Mouse (Mus musculus): Measurements from ENCODE around the gene Ctc1. TPM values are rescaled to one million over a fixed set of nuclear protein-coding genes. Genes with fewer than 3 reads are reported as not detected.

Gene Ctc1
- total RNA-seq, 2 experiments from 2014 or later, result 40.3 to 43.1 TPM

- Histone ChIP-seq H3K27ac (no peak overlapping the region), H3K4me3 (no peak overlapping the region)
- no peak for DNase-seq (ENCODE audit: low spot score in 2 of 2)
- no peak for TF ChIP-seq CTCF (conservative IDR thresholded peaks at IDR 0.05)
Observed at GRCm38 (mm10) chr11:69077316-69077715, 61.6 kb downstream of the Ctc1 start.

GRCm38 (mm10) chr11:69078041-69078440 lies 62.3 kb downstream of the Ctc1 start:
- DNase-seq (ENCODE audit: low spot score in 2 of 2), result no peak

DNA sequence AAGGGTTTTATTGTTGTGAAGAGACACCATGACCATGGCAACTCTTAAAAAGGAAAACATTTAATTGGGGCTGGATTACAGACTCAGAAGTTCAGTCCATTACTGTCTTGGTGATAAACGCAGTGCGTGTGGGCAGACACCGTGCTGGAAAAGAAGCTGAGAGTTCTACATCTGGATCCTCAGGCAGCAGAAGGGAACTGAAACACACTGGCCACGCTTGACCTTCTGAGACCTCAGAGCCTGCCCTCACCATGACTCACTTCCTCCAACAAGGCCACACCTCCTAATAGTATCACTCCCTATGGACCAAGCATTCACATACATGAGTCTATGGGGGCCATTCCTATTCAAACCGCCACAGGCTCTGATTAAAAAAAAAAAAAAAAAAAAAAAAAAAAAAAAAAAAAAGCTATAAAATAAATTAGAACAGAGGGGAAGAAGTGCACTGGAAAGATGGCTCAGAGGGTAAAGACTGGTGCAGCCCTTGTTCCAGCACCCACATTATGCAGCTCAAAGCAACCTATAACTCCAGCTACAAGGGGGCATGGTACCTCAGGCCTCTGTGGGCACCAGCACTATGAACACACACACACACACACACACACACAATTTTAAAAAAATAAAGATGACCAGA lies 63.2 kb downstream of the Ctc1 start:
- Histone ChIP-seq H3K27ac (no peak overlapping the region), H3K4me3 (no peak overlapping the region)
- no peak for TF ChIP-seq CTCF (conservative IDR thresholded peaks at IDR 0.05)
- no peak for DNase-seq (ENCODE audit: low spot score in 2 of 2)

More at GRCm38 (mm10) chr11:69078041-69078440, 62.3 kb downstream of the Ctc1 start:
- no peak for TF ChIP-seq CTCF (conservative IDR thresholded peaks at IDR 0.05)
- Histone ChIP-seq H3K4me3 (no peak overlapping the region), H3K27ac (no peak overlapping the region)

DNA sequence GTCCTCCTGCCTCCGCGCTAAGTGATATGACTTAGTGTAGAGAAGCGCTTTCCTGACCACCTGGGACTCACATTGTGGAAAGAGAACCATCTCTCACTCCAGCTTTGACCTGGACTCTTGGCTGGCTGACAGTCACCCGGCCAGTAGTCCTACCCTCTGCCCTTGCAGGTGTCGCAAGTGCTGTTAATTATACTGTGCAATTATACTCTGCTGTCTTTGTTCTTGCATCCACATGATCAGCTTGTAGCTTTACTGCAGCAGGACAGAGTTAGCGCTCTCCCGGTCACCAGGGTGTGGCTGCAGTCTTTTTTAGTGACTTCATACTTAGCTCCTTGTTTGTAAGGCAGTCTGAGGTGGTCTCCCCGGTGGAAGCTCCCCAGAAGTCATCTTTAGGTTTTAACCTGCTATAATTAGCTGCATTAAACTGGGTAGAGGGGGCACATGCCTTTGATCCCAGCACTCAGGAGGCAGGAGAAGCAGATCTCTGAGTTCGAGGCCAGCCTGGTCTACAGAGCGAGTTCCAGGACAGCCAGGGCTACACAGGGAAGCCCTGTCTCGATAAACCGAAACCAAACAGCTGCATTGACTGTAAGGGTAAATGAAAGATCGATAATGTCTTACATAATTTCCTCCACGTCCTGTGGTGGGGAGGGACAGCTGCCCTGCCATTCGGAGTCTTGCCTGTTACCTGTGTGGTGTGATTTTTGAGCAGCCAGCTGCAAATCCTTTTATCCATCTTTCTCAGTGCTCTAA lies 64.6 kb downstream of the Ctc1 start:
- Histone ChIP-seq H3K4me3 (no peak overlapping the region), H3K27ac (no peak overlapping the region)
- no peak for DNase-seq (ENCODE audit: low spot score in 2 of 2)
- no peak for TF ChIP-seq CTCF (conservative IDR thresholded peaks at IDR 0.05)

DNA sequence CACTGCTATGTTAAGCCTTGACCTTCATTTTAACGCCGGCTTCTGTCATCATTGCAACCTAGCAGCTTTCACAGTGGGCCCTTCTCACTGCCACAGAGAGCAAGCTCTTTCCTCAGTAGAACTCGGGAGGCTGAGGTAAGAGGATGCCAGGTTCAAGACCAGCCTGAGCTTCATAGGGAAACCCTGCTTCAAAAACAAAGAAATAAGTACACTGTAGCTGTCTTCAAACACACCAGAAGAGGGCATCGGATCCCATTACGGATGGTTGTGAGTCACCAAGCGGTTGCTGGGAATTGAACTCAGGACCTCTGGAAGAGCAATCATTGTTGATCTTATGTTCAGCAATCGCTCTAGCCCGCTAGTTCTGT lies 65.1 kb downstream of the Ctc1 start:
- Histone ChIP-seq H3K4me3 (no peak overlapping the region), H3K27ac (no peak overlapping the region)
- no peak for TF ChIP-seq CTCF (conservative IDR thresholded peaks at IDR 0.05)
- DNase-seq (ENCODE audit: low spot score in 2 of 2), result no peak

GRCm38 (mm10) chr11:69081613-69082012 lies 65.9 kb downstream of the Ctc1 start:
- H3K4me3 ChIP-seq, result no peak overlapping the region
- no peak overlapping the region for H3K27ac ChIP-seq
- DNase-seq (ENCODE audit: low spot score in 2 of 2), result no peak
- TF ChIP-seq CTCF (conservative IDR thresholded peaks at IDR 0.05), result no peak

- DNase-seq (ENCODE audit: low spot score in 2 of 2), result no peak
- TF ChIP-seq CTCF (conservative IDR thresholded peaks at IDR 0.05), result no peak
- H3K4me3 ChIP-seq, result no peak overlapping the region
- H3K27ac ChIP-seq, result no peak overlapping the region
Observed at GRCm38 (mm10) chr11:69085608-69086007, 69.9 kb downstream of the Ctc1 start.

Small RNA genes lying within 50 kb of the gene (microRNA-seq; reads per million reads assigned to microRNA genes)
- 0.32 to 0.92 reads per million in 2 experiments for gene Mir3062

Other genes with a start within 250 kb of the Ctc1 start
- 10 to 100 TPM; 81.1 to 96.3 TPM for gene Ndel1, start 144.1 kb upstream of the Ctc1 start, total RNA-seq (2021)
- not detected for gene Rnf222, start 127.4 kb upstream of the Ctc1 start, total RNA-seq (2021)
- gene Rpl26, start 114.3 kb upstream of the Ctc1 start, total RNA-seq (2021), result 100 to 1,000 TPM; 766 to 781 TPM
- not detected for gene Odf4, start 88.8 kb upstream of the Ctc1 start, total RNA-seq (2021)
- gene Arhgef15, start 58.4 kb upstream of the Ctc1 start, total RNA-seq (2021), result 1 to 10 TPM; 9.5 to 9.7 TPM
- 1 to 10 TPM; 5.8 to 6.2 TPM for gene Slc25a35, start 47.8 kb upstream of the Ctc1 start, total RNA-seq (2021)
- gene Rangrf, start 40.7 kb upstream of the Ctc1 start, total RNA-seq (2021), result 10 to 100 TPM; 16.8 to 20.7 TPM
- 10 to 100 TPM; 27.5 to 27.8 TPM for gene Pfas, start 7.5 kb upstream of the Ctc1 start, total RNA-seq (2021)
- under 1 TPM; 0.54 to 0.79 TPM for gene Aurkb, start 29.7 kb downstream of the Ctc1 start, total RNA-seq (2021)
- gene Borcs6, start 43.8 kb downstream of the Ctc1 start, total RNA-seq (2021), result 10 to 100 TPM; 26.6 to 30.8 TPM
- gene Tmem107, start 54.9 kb downstream of the Ctc1 start, total RNA-seq (2021), result 10 to 100 TPM; 20.3 to 21.6 TPM
- 1,000 to 10,000 TPM in 1 of 2 experiments, 100 to 1,000 TPM in 1; 988 to 1,016 TPM for gene Vamp2, start 72.6 kb downstream of the Ctc1 start, total RNA-seq (2021)
- gene Per1, start 79.3 kb downstream of the Ctc1 start, total RNA-seq (2021), result 10 to 100 TPM; 83.4 to 95.2 TPM
- gene Hes7, start 104.5 kb downstream of the Ctc1 start, total RNA-seq (2021), result 1 to 10 TPM in 1 of 2 experiments, under 1 TPM in 1; 0.79 to 1.0 TPM
- 1 to 10 TPM; 1.4 to 1.5 TPM for gene 9130213A22Rik, start 106.7 kb downstream of the Ctc1 start, total RNA-seq (2021)
- gene Aloxe3, start 110.0 kb downstream of the Ctc1 start, total RNA-seq (2021), result 10 to 100 TPM in 1 of 2 experiments, 1 to 10 TPM in 1; 7.8 to 11.1 TPM
- 10 to 100 TPM in 1 of 2 experiments, 1 to 10 TPM in 1; 8.7 to 12.2 TPM for gene Alox12b, start 141.1 kb downstream of the Ctc1 start, total RNA-seq (2021)
- 1 to 10 TPM; 7.5 to 8.2 TPM for gene Alox8, start 181.9 kb downstream of the Ctc1 start, total RNA-seq (2021)
- 1 to 10 TPM; 2.1 to 2.3 TPM for gene Gucy2e, start 221.1 kb downstream of the Ctc1 start, total RNA-seq (2021)

All from layer of hippocampus, adult 2 months (tissue).